Mouse (Mus musculus) Patski (cell line): ENCODE results near the gene Zfp39. TPM values are rescaled to one million over a fixed set of nuclear protein-coding genes. Genes with fewer than 3 reads are reported as not detected.
A peak's percentile ranks its signal among the peaks of the same experiment; 100 is the strongest.

ENCODE experiments used
- ATAC-seq: fragments of 100-300 bp; one replicate; pipeline ENCODE4 v1.8.0; 2021
- CTCF ChIA-PET: fragments of 350-600 bp; sonication (Branson Sonifier 250); formaldehyde crosslinking; loops from one replicate; lab custom pipeline; 2022; ENCODE audit warnings: inconsistent platforms; lab: Charles Lee
- POLR2A ChIA-PET: fragments of 350-600 bp; sonication (Branson Sonifier 250); formaldehyde crosslinking; loops from one replicate; lab custom pipeline; 2022; ENCODE audit warnings: antibody characterized with exemption, inconsistent platforms; lab: Charles Lee
- DNase-seq: peaks from one replicate; pipeline ENCODE4 v3.0.0-alpha.2; 2011; ENCODE audit warnings: low read depth, low spot score
- H3K27me3 ChIP-seq: fragments of 371-371 bp; one replicate; pipeline ENCODE4 v1.5.1; 2021
- CTCF ChIP-seq: fragments of 100-300 bp; IDR thresholded peaks from one replicate; pipeline ENCODE4 v1.5.1; 2021
- in situ Hi-C: fragments of 300-500 bp; cut with MboI; formaldehyde crosslinking; loops from 3 replicates; pipeline ENCODE4 v1.11.1; 2018; ENCODE audit warnings: low pct_unique_long_range_greater_than_20kb, mixed read lengths
- polyA plus RNA-seq: library from polyadenylated mRNA; unstranded; gene quantifications from one replicate; pipeline ENCODE4 v1.2.3, GENCODE M21; 2021

Zfp39 gene
- polyA plus RNA-seq, 1 experiment from 2014 or later: 3.1 TPM

- peaks cover 16% of the 10 kb centered on the region for H3K27me3 ChIP-seq
- CTCF ChIA-PET: interaction anchor here (0.8 to 1.3 kb wide), 2 partner anchors 10 to 24 kb away, joined by 3 read pairs; no protein-coding TSS in a partner anchor
- POLR2A ChIA-PET: no interaction called here
- in situ Hi-C loops: no loop called here
- no peak for ATAC-seq
- no peak for TF ChIP-seq CTCF
- no peak for DNase-seq
These were observed 40.1 kb upstream of the Zfp39 start for GRCm38 (mm10) chr11:58944136-58944535.

- POLR2A ChIA-PET: interaction anchor here (3.0 kb wide), 1 partner anchor 9 kb away, joined by 16 read pairs; the partner anchor contains the start of gene Hist3h2ba
- DNase-seq: no peak
- CTCF ChIA-PET: interaction anchor here (1.7 to 2.1 kb wide), 2 partner anchors 9 to 11 kb away, joined by 5 read pairs; partner anchors contain the start of gene Hist3h2ba
- ATAC-seq: no peak
- in situ Hi-C loops: no loop called here
- peaks cover 13% of the 10 kb centered on the region for H3K27me3 ChIP-seq
- no peak for TF ChIP-seq CTCF
These were observed 35.0 kb upstream of the Zfp39 start for GRCm38 (mm10) chr11:58939088-58939439.

GRCm38 (mm10) chr11:58938322-58939087 lies 34.5 kb upstream of the Zfp39 start, which contains the start of gene Rnf187:
Gene Rnf187 (minus strand): TSS chr11:58938916.
- DNase-seq: no peak
- no peak for TF ChIP-seq CTCF
- ChIA-PET POLR2A (interaction anchor here (3.0 kb wide), 1 partner anchor 10 kb away, joined by 16 read pairs; the partner anchor contains the start of gene Hist3h2ba), CTCF (interaction anchor here (2.1 kb wide), 1 partner anchor 10 kb away, joined by 5 read pairs; the partner anchor contains the start of gene Hist3h2ba)
- in situ Hi-C loops: no loop called here
- peak; percentile 84 for ATAC-seq
- peaks cover 12% of the 10 kb centered on the region for H3K27me3 ChIP-seq

- ChIA-PET CTCF (no interaction called here), POLR2A (interaction anchor here (3.0 kb wide), 1 partner anchor 10 kb away, joined by 16 read pairs; the partner anchor contains the start of gene Hist3h2ba)
- peaks cover 7% of the 10 kb centered on the region for H3K27me3 ChIP-seq
- in situ Hi-C loops: no loop called here
- ATAC-seq: no peak
- TF ChIP-seq CTCF: no peak
- no peak for DNase-seq
These were observed 33.9 kb upstream of the Zfp39 start for GRCm38 (mm10) chr11:58937909-58938308.

GRCm38 (mm10) chr11:58931576-58931975 lies 27.6 kb upstream of the Zfp39 start:
- in situ Hi-C loops: no loop called here
- POLR2A ChIA-PET: interaction anchor here (1.1 kb wide), 1 partner anchor 27 kb away, joined by 3 read pairs; no protein-coding TSS in a partner anchor
- no peak for ATAC-seq

GRCm38 (mm10) chr11:58930254-58930653 lies 26.2 kb upstream of the Zfp39 start:
- in situ Hi-C loops: no loop called here
- POLR2A ChIA-PET: no interaction called here
- H3K27me3 ChIP-seq: no peaks in the 10 kb centered on the region
- no peak for TF ChIP-seq CTCF
- CTCF ChIA-PET: interaction anchor here (1.4 to 7.5 kb wide), 3 partner anchors 10 to 51 kb away, joined by 4 to 64 read pairs (median 4); partner anchors contain the start of gene Btnl10
- ATAC-seq: no peak
- no peak for DNase-seq

More at GRCm38 (mm10) chr11:58931576-58931975, 27.6 kb upstream of the Zfp39 start:
- CTCF ChIA-PET: interaction anchor here (0.8 to 7.5 kb wide), 4 partner anchors 9 to 50 kb away, joined by 3 to 64 read pairs (median 4); partner anchors contain the start of gene Btnl10
- no peak for TF ChIP-seq CTCF
- no peaks in the 10 kb centered on the region for H3K27me3 ChIP-seq
- DNase-seq: no peak

- CTCF ChIA-PET: interaction anchor here (7.5 kb wide), 1 partner anchor 13 kb away, joined by 64 read pairs; the partner anchor contains the start of gene Btnl10
- TF ChIP-seq CTCF: no peak
- in situ Hi-C loops: no loop called here
- POLR2A ChIA-PET: interaction anchor here (1.2 kb wide), 1 partner anchor 15 kb away, joined by 4 read pairs; no protein-coding TSS in a partner anchor
- no peak for DNase-seq
- no peaks in the 10 kb centered on the region for H3K27me3 ChIP-seq
- ATAC-seq: no peak
These were observed 25.6 kb upstream of the Zfp39 start for GRCm38 (mm10) chr11:58929641-58930040.

- CTCF ChIA-PET: interaction anchor here (1.2 to 7.5 kb wide), 6 partner anchors 8 to 48 kb away, joined by 4 to 64 read pairs (median 5); partner anchors contain the start of genes Btnl10, Hist3h2ba and Trim11
- H3K27me3 ChIP-seq: peaks cover 2% of the 10 kb centered on the region
- POLR2A ChIA-PET: interaction anchor here (0.9 to 1.2 kb wide), 2 partner anchors 15 to 18 kb away, joined by 3 to 4 read pairs; no protein-coding TSS in a partner anchor
- no peak for TF ChIP-seq CTCF
- in situ Hi-C loops: no loop called here
- DNase-seq (no peak), ATAC-seq (no peak)
These were observed 25.0 kb upstream of the Zfp39 start for GRCm38 (mm10) chr11:58929055-58929454.

- no peak for ATAC-seq
- ChIA-PET POLR2A (interaction anchor here (0.7 to 0.9 kb wide), 4 partner anchors 19 to 61 kb away, joined by 3 read pairs; partner anchors contain the start of genes 2810021J22Rik, Hist3h2a, Hist3h2ba and Trim17), CTCF (interaction anchor here (0.6 to 7.5 kb wide), 10 partner anchors 9 to 49 kb away, joined by 3 to 64 read pairs (median 4); partner anchors contain the start of genes Btnl10, Hist3h2a, Hist3h2ba and Trim11)
- H3K27me3 ChIP-seq: peaks cover 3% of the 10 kb centered on the region
- DNase-seq: no peak
- in situ Hi-C loops: no loop called here
- TF ChIP-seq CTCF: peak; percentile 81
These were observed 24.0 kb upstream of the Zfp39 start for GRCm38 (mm10) chr11:58927790-58928651.
